In genomic region chrX:169975681-169976131, GRCm38 (mm10) we compare ENCODE assay signal across 8 mouse cellular contexts. TPM values are rescaled to one million over a fixed set of nuclear protein-coding genes. Genes with fewer than 3 reads are reported as not detected.
DNase-seq lines count a peak whose midpoint lies in the region; ATAC-seq and TF ChIP-seq lines count a peak whose summit lies in the region.
"Not testable (repeated sequence)": the region's sequence is repeated elsewhere in the genome, so short reads cannot be mapped to it uniquely, and the experiment has no call there.

No protein-coding gene starts in this region.

- H3K4me2 ChIP-seq in forebrain, embryonic 16.5 days (ENCODE audit: low read length); heart, embryonic 11.5 days; limb, embryonic 13.5 days (replicated peaks); midbrain, embryonic 14.5 days (ENCODE audit: low read length): not testable (repeated sequence)

- DNase-seq in ES-E14 (ENCODE audit: low read depth, low spot score): peak; percentile 29
- DNase-seq in c-Kit-positive CD71-positive TER-119-negative erythroid progenitor cells, embryonic 14.5 days (ENCODE audit: low read depth): peak; percentile 8
- DNase-seq in kidney, adult 2 months: peak; percentile 75
- peak; percentile 15 for DNase-seq in midbrain, embryonic 14.5 days
- peak; percentile 23 for DNase-seq in testis, postnatal 14 days (ENCODE audit: low spot score)

- whole genome bisulfite sequencing in forebrain, embryonic 16.5 days: 68% methylated on average over 3 of the region's 3 CpGs
- WGBS in heart, embryonic 11.5 days (ENCODE audit: insufficient replicate concordance): 68% methylated on average over 3 of the region's 3 CpGs
- 66% methylated on average over 3 of the region's 3 CpGs for WGBS in kidney, adult 2 months
- WGBS in limb, embryonic 13.5 days: 76% methylated on average over 3 of the region's 3 CpGs
- 77% methylated on average over 3 of the region's 3 CpGs for WGBS in midbrain, embryonic 14.5 days

- not testable (repeated sequence) for H3K9ac ChIP-seq in ES-E14 (ENCODE audit: insufficient read depth, low read depth, low read length, poor library complexity, severe bottlenecking); forebrain, embryonic 16.5 days (replicated peaks; ENCODE audit: low read depth, low read length); heart, embryonic 11.5 days (ENCODE audit: low read depth, low read length); limb, embryonic 13.5 days; midbrain, embryonic 14.5 days (replicated peaks; ENCODE audit: low read length)

- in situ Hi-C loops in ES-E14 (cut with MboI; ENCODE audit: low sequenced_read_pairs in 2 of 2, unreplicated experiment in 2 of 2): not testable (repeated sequence)

- H3K27me3 ChIP-seq in forebrain, embryonic 16.5 days (replicated peaks; ENCODE audit: control insufficient read depth, insufficient read depth, low read length); heart, embryonic 11.5 days (ENCODE audit: control insufficient read depth, insufficient read depth, low read length); kidney, adult 2 months (replicated peaks; ENCODE audit: control insufficient read depth, insufficient read depth, low read length); limb, embryonic 13.5 days; midbrain, embryonic 14.5 days (ENCODE audit: control insufficient read depth, insufficient read depth, low read length): not testable (repeated sequence)

- H3K9me3 ChIP-seq in ES-E14 (ENCODE audit: control insufficient read depth, insufficient read depth, low read depth, low read length): peaks cover 77% of the 10 kb centered on the region
- H3K9me3 ChIP-seq in forebrain, embryonic 16.5 days (ENCODE audit: control insufficient read depth, low read length); midbrain, embryonic 14.5 days (ENCODE audit: control insufficient read depth, low read length): not testable (repeated sequence)
- H3K9me3 ChIP-seq in heart, embryonic 11.5 days (replicated peaks; ENCODE audit: control insufficient read depth, low read length): peaks cover 27% of the 10 kb centered on the region
- peaks cover 66% of the 10 kb centered on the region for H3K9me3 ChIP-seq in limb, embryonic 13.5 days

- not testable (repeated sequence) for H3K4me3 ChIP-seq in ES-E14 (ENCODE audit: insufficient read depth in 1 of 2, low read depth in 1 of 2, low read length in 2 of 2, poor library complexity in 1 of 2, severe bottlenecking in 1 of 2); forebrain, embryonic 16.5 days (replicated peaks; ENCODE audit: low read length); heart, embryonic 11.5 days (ENCODE audit: low read depth, low read length); kidney, adult 2 months (ENCODE audit: insufficient read depth, low read depth, low read length); limb, embryonic 13.5 days; midbrain, embryonic 14.5 days (replicated peaks; ENCODE audit: low read depth, low read length)

- not testable (repeated sequence) for TF ChIP-seq POLR2A in kidney, adult 2 months (IDR thresholded peaks at IDR 0.05; ENCODE audit: low read depth, low read length)

- H3K27ac ChIP-seq in ES-E14 (ENCODE audit: insufficient read depth, low read depth, low read length, poor library complexity, severe bottlenecking); forebrain, embryonic 16.5 days (ENCODE audit: low read length); heart, embryonic 11.5 days (ENCODE audit: low read depth, low read length); kidney, adult 2 months (ENCODE audit: insufficient read depth, low read depth, low read length); limb, embryonic 13.5 days; midbrain, embryonic 14.5 days (replicated peaks; ENCODE audit: low read depth, low read length): not testable (repeated sequence)

- peak; percentile 12; the same call in 1 of the 2 replicates for ATAC-seq in forebrain, embryonic 16.5 days
- ATAC-seq in heart, embryonic 11.5 days (replicated peaks; ENCODE audit: insufficient number of reproducible peaks, low FRiP score, low TSS enrichment): peak; percentile 6; the same call in 1 of the 2 replicates
- peak; percentile 1; the same call in 1 of the 2 replicates for ATAC-seq in limb, embryonic 13.5 days (ENCODE audit: low FRiP score, low read depth)
- ATAC-seq in midbrain, embryonic 14.5 days (ENCODE audit: low FRiP score, low TSS enrichment): not testable (repeated sequence)

- not testable (repeated sequence) for H3K4me1 ChIP-seq in ES-E14 (ENCODE audit: control insufficient read depth in 2 of 2, insufficient read depth in 2 of 2, low read length in 2 of 2, poor library complexity in 1 of 2); forebrain, embryonic 16.5 days (replicated peaks; ENCODE audit: control insufficient read depth, insufficient read depth, low read length); heart, embryonic 11.5 days (ENCODE audit: control insufficient read depth, insufficient read depth, low read length); midbrain, embryonic 14.5 days (ENCODE audit: control insufficient read depth, insufficient read depth, low read length)
- peaks cover 14% of the 10 kb centered on the region; the same call in 1 of the 2 replicates for H3K4me1 ChIP-seq in kidney, adult 2 months (ENCODE audit: control insufficient read depth, insufficient read depth, low read length)
- peaks cover 12% of the 10 kb centered on the region for H3K4me1 ChIP-seq in limb, embryonic 13.5 days

- TF ChIP-seq CTCF in kidney, adult 2 months (conservative IDR thresholded peaks at IDR 0.05; ENCODE audit: insufficient read depth, insufficient read length, low read depth, low read length): not testable (repeated sequence)

- peaks cover 82% of the 10 kb centered on the region for H3K36me3 ChIP-seq in ES-E14 (ENCODE audit: control insufficient read depth, insufficient read depth, low read length, poor library complexity, severe bottlenecking)
- not testable (repeated sequence) for H3K36me3 ChIP-seq in forebrain, embryonic 16.5 days (ENCODE audit: control insufficient read depth, insufficient read depth); kidney, adult 2 months (ENCODE audit: control insufficient read depth, insufficient read depth, low read length)
- H3K36me3 ChIP-seq in heart, embryonic 11.5 days (ENCODE audit: control insufficient read depth, insufficient read depth, low read length): 0 out of 2 replicates have a peak, but pooled peaks cover 13% of the 10 kb centered on the region
- H3K36me3 ChIP-seq in limb, embryonic 13.5 days: peaks cover 38% of the 10 kb centered on the region
- H3K36me3 ChIP-seq in midbrain, embryonic 14.5 days (ENCODE audit: control insufficient read depth, insufficient read depth, low read length): peaks cover 17% of the 10 kb centered on the region; the same call in 1 of the 2 replicates

RNA-seq across cellular contexts. Expression of gene Gm21887, which starts 33.8 kb away (rescaled TPM):
- total RNA-seq in ES-E14 (2012; rRNA removed): 165 and 322 TPM in 2 replicates
- polyA plus RNA-seq in forebrain, embryonic 16.5 days (2015; fragmentation: Nextera tagmentation; extraction: Ambion mirVana): 174 and 293 TPM in 2 replicates
- 95.5 and 157 TPM in 2 replicates for polyA plus RNA-seq in heart, embryonic 11.5 days (2014; fragmentation: Nextera tagmentation; extraction: Ambion mirVana)
- polyA plus RNA-seq in kidney, adult 2 months (2012; rRNA removed): 108 and 184 TPM in 2 replicates
- 209 and 230 TPM in 2 replicates for polyA plus RNA-seq in limb, embryonic 13.5 days (2015; fragmentation: Nextera tagmentation; extraction: Ambion mirVana)
- polyA plus RNA-seq in midbrain, embryonic 14.5 days (2014; fragmentation: Nextera tagmentation; extraction: Ambion mirVana): 126 and 339 TPM in 2 replicates

Comparison
In these comparisons a context has a peak if more than half of its experiments do, and no peak if none do; other contexts are left out.
1. DNase-seq: peak in every context shown above with its lines; median percentile 75 in kidney, adult 2 months; 29 in ES-E14; 23 in testis, postnatal 14 days; 15 in midbrain, embryonic 14.5 days; 8 in c-Kit-positive CD71-positive TER-119-negative erythroid progenitor cells, embryonic 14.5 days.